Mouse (Mus musculus): ENCODE measurements at regions not wholly inside any gene's neighbourhood (a gene's known extent, or its start where the extent isn't known, plus 50 kb on each side); places are given as distances from the start of the nearest gene placed in this dataset.

DNA sequence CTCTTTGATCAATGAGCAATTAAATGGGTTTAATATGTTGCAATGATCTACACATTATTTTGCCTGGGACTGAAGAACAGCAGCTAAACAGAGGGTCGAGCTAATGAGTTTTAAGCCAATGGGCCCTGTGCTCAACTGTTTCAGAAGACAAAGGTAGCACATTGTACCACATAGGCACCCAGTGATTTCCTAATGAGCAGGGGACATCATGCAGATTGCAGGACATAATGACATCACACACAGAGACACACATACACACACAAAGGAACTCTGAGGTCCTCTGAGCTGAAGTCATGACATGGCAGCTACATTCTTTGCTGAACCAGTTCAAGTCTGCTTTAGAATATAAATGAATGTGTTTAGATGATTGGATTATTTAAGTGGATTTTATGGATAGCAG is 71.9 kb downstream of the Zfp330 start:
- no peak for DNase-seq (ENCODE audit: extremely low spot score in 1 of 2, low spot score in 2 of 2)
- intact Hi-C loops (cut with DNase I), result no loop called here

DNA sequence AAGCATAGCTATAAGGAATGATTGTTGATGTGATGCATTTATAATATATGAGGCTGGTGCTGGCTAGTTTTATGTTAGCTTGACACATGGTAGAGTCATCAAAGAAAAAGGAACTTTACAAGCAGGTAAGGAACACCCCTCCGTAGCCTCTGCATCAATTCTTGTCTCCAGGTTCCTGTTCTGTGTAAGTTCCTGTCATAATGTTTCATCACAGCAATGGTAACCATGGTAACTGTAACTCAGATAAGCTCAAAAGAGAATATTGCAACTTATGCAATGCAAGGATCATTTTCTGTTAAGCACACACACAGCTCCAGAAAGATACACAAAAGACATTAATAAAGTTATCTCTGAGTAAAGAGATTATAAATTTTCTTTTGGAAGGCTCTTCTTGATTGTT is 73.5 kb downstream of the Zfp330 start:
- DNase-seq (ENCODE audit: extremely low spot score in 1 of 2, low spot score in 2 of 2), result no peak
- intact Hi-C loops (cut with DNase I), result no loop called here

DNA sequence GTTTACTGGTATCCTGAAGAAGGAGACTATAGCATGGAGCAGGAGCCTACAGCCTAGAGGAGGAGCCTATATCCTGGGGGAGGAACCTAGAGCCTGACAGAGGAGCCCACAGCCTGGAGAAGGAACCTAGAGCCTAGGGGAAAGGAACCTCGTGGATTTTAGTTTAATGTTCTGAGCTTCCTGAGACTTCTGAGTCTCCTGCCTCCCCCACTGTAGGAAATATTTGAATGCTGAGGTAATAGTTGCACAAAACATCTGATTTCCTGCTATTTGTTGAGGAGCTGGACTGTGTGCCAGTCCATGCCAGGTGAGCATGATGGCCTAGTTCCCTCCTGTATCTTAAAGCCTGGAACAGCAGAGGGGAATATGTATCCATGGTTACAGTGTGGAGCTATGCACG is 74.7 kb downstream of the Zfp330 start:
- DNase-seq (ENCODE audit: extremely low spot score in 1 of 2, low spot score in 2 of 2), result no peak
- intact Hi-C loops (cut with DNase I), result no loop called here

DNA sequence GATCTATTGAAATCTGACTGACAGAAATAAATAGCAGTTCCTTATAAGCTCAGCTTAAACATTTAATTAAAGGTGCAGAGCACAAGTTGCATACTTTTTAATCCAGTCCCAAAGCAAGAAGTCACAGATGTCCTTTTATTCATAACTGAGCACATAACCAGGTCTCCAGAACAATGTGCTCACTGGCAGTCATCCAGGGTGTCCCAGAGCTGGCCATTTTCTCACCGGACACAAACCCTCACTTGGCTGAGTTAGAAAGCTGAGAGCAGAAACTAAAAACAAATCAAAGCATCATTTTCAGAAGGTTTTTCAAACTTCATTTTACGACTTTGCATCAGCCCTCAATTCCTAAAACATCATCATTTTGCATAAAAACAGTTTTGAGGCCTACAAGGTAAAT is 75.9 kb downstream of the Zfp330 start:
- DNase-seq (ENCODE audit: extremely low spot score in 1 of 2, low spot score in 2 of 2), result no peak
- intact Hi-C loops (cut with DNase I), result no loop called here

DNA sequence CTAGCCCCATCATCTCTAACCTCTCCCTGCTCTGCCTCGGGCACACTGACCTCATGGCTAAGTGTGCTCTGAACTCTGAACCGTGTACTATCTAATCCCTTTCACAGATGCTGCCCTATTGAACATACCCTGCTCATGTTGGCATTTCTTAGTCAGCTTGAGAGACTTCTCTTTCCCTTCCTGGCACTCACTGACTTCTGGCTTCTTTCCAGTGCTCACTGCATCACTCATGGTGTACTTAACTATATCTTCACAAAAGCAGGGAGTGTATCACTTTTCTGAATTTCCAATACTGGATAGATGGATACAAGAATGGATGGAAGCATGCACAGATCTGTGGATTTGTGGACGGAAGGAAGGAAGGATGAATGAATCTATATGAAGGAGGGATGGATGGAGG is 80.9 kb downstream of the Zfp330 start:
- no peak for DNase-seq (ENCODE audit: extremely low spot score in 1 of 2, low spot score in 2 of 2)
- intact Hi-C loops (cut with DNase I), result no loop called here

DNA sequence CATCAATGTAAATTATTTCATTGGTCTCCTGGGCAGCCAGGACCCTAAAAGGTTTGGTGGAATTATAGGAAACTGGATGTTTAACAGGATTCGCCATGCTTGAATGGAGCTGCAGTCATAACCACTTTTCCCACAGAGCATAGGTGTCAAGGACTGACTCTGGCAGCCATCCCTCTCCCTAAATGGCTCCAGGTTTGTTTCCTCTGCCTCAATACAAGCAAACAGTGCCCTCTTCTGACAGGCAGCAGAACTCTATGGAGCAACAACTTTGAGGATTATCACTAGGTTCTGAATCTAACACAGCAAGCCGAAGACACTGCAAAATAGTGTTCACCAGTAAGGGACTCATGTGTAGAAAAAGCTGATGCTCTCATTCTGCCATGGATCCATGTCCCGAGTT is 84.6 kb downstream of the Zfp330 start:
- DNase-seq (ENCODE audit: extremely low spot score in 1 of 2, low spot score in 2 of 2), result peak; percentile 9 to 30
- intact Hi-C loops (cut with DNase I), result no loop called here

DNA sequence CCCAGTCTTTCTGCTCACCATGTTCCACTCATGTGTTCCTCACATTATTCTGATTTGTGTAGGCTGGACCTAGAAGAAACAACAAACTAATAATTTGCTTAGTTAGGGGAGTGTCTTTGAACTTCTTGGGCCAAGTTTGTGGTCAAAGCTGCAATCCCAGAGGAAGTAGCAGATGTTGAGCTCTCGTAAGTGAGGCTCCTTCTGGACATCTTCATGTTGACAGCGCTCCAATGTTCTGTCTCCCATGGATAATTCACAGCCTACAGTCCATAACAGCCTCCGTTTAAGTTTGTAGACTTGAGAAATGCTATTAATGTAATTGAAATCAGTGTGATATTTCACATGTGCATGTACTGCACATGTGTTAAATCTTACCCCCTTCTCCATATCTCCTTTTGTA is 88.0 kb downstream of the Zfp330 start:
- intact Hi-C loops (cut with DNase I), result no loop called here

DNA sequence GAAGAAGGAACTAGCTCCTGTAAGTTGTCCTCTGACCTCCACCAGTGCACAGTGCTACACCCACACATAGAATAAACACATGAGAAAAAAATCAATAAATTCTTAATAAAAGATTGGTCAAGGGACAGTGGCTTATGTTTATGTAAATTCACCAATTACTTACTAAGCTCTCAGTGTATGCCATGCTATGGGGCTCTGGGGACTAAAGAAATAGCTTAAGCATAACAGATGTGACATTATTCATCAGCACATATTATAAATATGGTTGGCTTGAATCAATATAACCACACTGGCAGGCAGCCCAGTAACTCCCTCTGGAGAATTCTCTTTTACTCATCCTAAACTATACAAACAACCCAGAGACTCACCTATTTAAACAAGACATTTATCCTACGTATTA is 95.2 kb downstream of the Zfp330 start:
- DNase-seq (ENCODE audit: extremely low spot score in 1 of 2, low spot score in 2 of 2), result no peak
- intact Hi-C loops (cut with DNase I), result no loop called here

More for the DNA sequence above, 88.0 kb downstream of the Zfp330 start:
- DNase-seq (ENCODE audit: extremely low spot score in 1 of 2, low spot score in 2 of 2), result no peak

DNA sequence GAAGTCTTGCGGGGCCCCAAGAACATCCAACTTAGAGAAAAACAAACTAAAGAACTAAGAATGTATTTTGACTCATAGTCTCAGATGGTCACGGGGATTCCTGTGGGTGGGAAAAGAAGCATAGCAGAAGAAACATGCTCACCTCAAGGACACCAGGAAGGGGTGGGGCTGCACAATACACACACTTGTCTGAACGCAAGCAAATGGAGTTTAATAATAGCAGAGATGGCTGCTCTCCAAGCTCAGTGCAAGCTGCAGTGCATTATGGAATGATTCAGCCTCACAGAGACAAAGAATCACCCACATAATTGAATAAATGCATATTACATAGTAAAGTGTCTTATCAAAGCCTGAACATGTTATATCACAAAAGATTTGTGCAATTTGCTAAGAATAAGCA is 96.2 kb downstream of the Zfp330 start:
- no peak for DNase-seq (ENCODE audit: extremely low spot score in 1 of 2, low spot score in 2 of 2)
- intact Hi-C loops (cut with DNase I), result no loop called here

DNA sequence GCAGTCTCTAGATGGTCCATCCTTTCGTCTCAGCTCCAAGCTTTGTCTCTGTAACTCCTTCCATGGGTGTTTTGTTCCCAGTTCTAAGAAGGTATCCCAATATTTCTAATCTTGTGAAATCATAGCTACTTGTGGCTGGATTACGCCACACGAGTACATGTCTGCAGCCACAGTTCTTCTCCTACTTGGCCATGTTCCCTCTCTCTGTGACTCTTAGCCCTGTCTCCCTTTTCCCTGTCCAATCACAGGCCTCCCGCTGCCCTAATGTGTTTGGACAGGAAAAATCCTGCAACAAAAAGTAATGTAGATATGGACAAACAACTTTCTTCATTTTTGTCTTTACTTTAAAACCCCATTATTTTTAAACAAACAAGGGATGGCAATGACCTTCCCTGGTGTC is 104.7 kb downstream of the Zfp330 start:
- intact Hi-C loops (cut with DNase I), result no loop called here
- no peak for DNase-seq (ENCODE audit: extremely low spot score in 1 of 2, low spot score in 2 of 2)

DNA sequence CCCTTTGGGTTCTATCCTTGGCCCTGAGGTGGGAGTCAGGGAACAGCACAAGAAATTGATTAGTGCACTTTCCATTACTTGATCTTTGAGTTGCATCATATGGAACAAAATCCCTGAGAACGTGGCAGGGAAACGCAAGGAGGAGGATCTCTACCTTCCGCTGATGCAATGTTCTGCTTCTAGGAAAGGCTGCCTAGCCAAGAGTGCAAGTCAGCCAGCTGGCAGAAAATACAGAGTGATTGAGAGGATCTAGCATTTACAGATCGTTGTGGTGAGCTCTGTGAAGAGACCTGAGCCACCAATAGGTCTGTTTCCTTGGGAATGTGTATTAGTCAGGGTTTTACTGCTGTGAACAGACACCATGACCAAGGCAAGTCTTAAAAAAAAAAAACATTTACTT is 108.8 kb downstream of the Zfp330 start:
- intact Hi-C loops (cut with DNase I), result no loop called here
- DNase-seq (ENCODE audit: extremely low spot score in 1 of 2, low spot score in 2 of 2), result no peak

DNA sequence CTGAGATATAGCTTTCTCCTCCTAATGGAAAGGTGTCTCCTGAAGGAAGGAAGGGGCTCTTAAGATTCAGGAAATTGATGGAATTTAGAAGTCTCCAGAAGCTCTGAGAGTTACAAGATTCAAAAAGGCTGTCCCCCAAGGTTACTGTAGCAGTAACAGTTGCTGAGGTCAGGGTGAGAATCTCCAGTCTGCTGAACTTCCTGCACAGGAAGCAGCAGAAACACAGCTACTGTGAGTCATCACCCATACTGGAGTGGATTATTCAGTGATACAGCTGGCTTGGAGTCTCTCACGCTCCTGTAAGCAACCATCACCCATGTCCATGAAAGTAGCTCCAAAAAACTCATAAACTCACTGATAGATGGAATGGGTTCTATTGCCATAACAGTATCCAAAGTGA is 133.5 kb downstream of the Zfp330 start:
- DNase-seq (ENCODE audit: extremely low spot score in 1 of 2, low spot score in 2 of 2), result no peak
- intact Hi-C loops (cut with DNase I), result no loop called here

DNA sequence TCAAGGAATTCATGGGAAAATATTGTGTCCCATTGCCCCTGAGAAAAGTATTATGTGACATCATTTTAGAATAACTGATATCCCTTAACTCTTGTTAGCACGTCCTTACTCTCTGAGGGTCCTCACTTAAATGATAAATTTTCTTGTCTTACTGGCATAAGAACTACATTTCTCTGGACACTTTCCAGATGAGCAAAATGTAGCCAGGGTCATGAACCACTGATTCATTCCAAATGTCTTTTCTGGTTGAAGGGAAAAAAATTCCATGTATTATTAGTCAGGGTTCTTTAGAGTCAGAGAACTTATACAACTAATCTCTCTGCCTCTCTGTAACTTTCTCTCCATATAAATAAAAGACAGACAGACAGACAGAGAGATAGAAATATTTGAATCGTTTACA is 143.5 kb downstream of the Zfp330 start:
- no peak for DNase-seq (ENCODE audit: extremely low spot score in 1 of 2, low spot score in 2 of 2)
- intact Hi-C loops (cut with DNase I), result no loop called here

DNA sequence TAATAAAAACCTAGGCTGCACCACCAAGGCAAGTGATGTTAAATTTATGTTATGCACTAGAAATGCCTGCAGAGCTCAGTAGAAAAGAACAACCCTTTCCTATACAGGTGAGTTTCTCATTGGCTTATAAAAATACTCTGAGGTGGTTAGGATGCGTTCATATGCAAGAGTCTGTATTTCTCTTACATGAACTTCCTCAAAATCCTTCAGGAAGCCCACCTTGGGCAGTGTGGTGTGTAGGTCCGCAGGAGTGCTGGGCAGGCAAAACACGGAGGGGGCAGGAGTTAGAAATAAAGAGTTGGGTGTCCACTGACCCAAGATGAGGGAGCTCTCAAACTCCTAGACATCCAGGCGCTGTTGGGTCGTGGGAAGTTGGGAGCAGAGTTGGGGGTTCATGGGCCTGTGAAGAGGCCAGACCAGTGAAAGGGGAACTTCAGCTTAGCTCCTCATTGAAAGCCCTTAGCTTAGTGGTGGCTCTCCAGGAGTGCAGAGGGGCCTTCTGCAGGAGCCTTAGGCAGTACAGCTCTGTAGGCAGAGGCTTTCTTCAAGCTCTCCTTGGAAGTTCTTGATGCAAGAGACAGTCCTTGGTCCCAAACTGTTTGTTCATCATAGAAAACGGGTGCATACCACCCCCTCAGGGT is 150.0 kb downstream of the Zfp330 start:
- intact Hi-C loops (cut with DNase I), result no loop called here
- DNase-seq (ENCODE audit: extremely low spot score in 1 of 2, low spot score in 2 of 2), result no peak

DNA sequence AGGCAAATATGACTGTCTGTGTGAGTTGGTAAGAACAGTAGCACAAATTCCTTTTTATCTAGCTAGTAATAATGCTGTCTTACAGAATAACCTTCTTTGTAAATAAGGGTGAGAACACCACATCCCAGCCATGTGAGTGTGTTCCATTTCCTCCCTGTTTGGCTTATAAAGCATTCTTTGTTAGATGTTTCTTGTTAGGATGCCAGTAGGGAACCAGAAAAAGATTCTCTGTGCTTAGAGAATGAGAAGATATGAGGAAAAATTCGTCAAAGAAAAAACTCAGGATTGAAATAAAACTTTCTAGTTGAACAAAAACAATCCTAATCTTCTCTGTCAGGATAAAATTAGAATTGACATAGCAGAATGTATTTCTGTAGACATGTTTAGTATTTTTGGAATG is 155.3 kb downstream of the Zfp330 start:
- intact Hi-C loops (cut with DNase I), result no loop called here
- no peak for DNase-seq (ENCODE audit: extremely low spot score in 1 of 2, low spot score in 2 of 2)

DNA sequence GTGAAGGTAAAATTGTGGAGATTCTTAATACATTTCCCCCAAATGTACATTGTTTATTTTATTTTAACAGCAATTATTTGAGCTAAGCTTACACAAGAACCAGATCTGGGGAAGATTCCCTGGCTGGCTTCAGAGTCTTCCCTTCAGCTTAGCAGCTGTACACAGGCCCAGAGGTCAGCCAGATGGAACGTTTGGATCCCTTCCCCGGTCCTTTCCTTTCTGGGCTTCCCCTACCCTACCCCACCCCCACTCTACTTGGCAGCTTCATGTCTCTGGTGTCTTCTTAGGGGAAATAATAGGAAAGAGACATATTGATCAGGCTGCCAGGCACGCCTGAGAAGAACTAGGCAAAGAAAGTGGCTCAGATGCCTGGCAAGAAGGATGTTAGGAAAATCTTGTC is 172.4 kb downstream of the Zfp330 start:
- intact Hi-C loops (cut with DNase I), result no loop called here
- DNase-seq (ENCODE audit: extremely low spot score in 1 of 2, low spot score in 2 of 2), result no peak

DNA sequence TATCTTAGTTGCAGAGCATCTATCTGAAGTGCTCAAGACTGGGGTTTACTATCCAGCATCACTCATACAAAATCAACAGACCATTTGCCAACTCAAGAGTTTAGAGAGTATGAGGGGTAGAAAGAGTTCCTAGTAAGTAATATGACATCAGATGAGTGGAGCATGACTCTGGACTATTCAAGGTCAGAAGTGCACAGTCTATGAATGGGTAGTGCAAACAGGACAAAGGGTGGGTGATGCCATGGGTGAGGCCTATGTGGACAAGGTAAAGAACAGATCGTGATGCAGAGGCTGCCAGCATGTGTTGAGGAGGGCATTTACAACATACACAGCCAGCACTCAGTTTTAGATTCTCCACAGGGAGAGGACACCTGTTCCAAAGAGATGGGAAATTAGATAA is 170.4 kb upstream of the Il15 start:
- intact Hi-C loops (cut with DNase I), result no loop called here
- DNase-seq (ENCODE audit: extremely low spot score in 1 of 2, low spot score in 2 of 2), result no peak

DNA sequence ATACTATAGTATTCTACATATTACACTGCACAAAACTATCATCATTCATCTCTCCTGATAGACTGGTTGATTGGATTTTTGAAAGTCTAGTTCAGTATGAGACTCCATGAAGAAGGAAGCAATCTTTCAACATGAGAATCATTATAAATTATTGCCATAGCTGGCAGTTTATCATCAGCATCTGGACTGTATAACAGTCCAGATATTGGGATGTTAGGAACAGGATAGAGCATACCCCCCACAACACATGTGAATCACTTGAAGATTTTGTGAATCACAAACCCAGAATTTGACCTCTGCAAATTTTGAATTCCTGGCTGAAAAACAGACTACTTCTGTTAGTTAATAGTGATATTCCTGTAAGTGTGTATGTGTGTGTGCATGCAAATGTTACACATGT is 135.1 kb upstream of the Il15 start:
- DNase-seq (ENCODE audit: extremely low spot score in 1 of 2, low spot score in 2 of 2), result no peak
- intact Hi-C loops (cut with DNase I), result no loop called here

DNA sequence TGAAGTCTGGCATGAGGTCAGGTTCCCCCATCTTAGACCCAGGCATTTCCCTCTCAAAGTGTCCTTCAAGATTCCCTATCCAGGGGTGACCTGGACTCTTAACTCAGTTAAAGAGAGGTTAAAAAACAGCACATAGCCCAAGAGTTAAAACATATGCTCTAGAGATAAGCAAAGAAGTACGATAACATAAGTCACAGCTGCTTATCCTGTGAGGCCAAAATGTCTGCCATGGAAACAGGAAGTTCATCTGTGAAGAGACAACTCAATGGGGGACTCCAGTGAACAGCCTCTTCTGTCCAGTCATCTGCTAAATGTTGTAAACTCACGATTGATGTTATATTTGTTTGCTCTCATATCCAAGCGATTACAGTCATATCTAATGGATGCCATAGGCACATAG is 126.1 kb upstream of the Il15 start:
- intact Hi-C loops (cut with DNase I), result no loop called here
- DNase-seq (ENCODE audit: extremely low spot score in 1 of 2, low spot score in 2 of 2), result no peak

DNA sequence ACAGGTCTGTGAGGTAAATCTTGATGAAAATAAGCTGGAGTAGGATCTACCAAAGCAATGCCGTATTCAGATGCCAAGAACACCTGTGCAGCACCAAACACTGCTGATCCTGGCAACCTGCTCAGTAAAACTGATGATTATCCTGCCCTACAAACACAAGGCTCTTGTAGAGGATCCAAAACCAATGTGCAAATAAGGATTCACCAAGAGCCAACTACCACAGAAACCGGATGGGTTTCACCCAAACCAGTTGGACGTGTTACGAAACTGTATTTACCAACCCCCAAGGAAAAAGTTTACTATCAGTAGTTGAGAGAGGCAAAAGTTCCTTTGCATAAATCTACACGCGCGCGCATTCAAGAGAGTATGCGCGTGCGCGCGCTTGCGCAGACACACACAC is 120.8 kb upstream of the Il15 start:
- DNase-seq (ENCODE audit: extremely low spot score in 1 of 2, low spot score in 2 of 2), result no peak
- intact Hi-C loops (cut with DNase I), result no loop called here

DNA sequence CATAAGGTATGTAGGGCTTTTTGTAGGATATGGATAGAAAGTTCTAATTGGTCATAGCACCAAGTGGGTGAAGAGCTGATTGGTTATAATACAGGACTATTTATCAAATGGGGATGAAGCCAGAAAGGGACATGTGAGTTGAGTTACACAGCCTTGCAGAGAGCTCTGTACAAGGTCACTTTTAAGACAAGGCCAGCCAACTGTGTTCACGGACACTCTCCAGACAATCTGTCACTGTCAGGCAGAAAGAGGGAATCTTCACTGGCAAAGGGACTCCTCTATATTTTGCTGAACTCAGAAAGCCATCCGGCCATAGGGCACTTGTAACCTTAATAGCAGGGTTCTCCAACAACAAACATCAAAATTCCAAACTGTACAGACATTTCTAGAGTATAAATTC is 95.5 kb upstream of the Il15 start:
- intact Hi-C loops (cut with DNase I), result no loop called here
- no peak for DNase-seq (ENCODE audit: extremely low spot score in 1 of 2, low spot score in 2 of 2)

DNA sequence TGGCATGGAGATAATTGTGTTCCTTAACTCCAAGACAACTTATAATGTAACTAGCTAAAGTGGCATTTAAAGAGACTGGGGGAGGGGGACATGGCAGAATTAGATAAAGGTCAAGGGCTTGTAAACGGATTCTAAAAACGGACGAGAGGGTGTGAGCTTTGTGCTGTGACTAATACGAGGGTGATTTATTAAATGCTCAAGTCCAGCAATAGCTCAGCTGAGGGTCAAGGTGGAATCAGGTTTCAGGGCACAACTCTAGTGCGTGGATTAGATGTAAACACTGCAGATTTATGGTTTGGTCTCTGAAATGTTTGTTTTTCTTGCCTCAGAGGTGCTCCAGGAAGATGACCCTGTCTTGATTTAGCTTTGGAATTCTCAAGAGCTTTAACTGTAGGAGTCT is 74.8 kb upstream of the Il15 start:
- no peak for DNase-seq (ENCODE audit: extremely low spot score in 1 of 2, low spot score in 2 of 2)
- intact Hi-C loops (cut with DNase I), result no loop called here

Measured in left cerebral cortex, postnatal 10 days (tissue).